Mouse (Mus musculus) ES-E14 (cell line): ENCODE measurements around the gene Ntm.

Source experiments
- CHD2 ChIP-seq: IDR thresholded peaks from 2 replicates; pipeline ENCODE4 v1.6.1; 2014; ENCODE audit warnings: mild to moderate bottlenecking, low read depth, low read length, inconsistent platforms
- HCFC1 ChIP-seq: IDR thresholded peaks from 2 replicates; pipeline ENCODE4 v1.6.1; 2012; ENCODE audit warnings: low read length, inconsistent platforms, borderline replicate concordance; ENCODE audit not compliant: insufficient read depth
- MAFK ChIP-seq: IDR thresholded peaks from 2 replicates; pipeline ENCODE4 v1.6.1; 2014; ENCODE audit warnings: mild to moderate bottlenecking, low read depth, low read length, inconsistent platforms; ENCODE audit not compliant: insufficient read depth

DNA sequence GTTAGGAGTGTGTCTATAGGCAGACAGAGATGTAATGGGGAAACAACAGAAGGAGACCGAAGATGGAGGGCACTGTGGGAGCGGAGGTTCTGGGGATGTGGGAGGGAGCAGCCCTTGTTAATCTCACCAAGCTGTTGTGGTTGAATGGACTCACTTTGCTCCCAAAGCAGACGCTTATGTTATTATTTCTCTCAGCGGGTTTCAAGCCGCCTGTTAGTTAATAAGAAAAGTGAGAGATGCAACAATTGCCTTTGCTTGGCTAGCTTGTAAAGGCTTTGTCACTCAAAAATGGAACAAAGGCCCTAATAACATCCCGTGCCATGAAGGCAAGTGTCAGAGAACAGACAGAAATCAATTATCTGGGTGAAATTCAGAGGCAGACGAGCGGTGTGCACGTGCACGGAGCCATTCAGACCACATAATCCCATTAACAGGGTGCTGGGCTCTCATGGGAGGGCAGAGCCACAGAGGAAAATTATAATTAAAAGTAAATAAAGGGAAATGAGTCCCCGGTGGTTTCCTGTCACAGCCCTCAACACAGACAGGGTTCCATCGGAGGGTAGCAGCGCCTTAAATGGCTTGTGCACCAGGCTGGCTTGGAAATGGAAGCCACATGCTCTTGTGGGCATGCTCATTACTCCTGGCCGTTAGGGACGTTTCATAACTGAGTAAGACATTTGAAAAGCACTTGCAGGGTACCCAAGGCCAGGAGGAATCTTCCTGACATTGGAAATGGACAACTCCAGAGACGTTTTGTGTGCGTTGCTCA is 448.2 kb downstream of the Ntm start:
- no peak for TF ChIP-seq MAFK
- TF ChIP-seq HCFC1, result no peak
- no peak for TF ChIP-seq CHD2
